Mouse (Mus musculus) bone marrow, adult 2 months (tissue): ENCODE data around the gene Tifa.

Experiments used
- CTCF ChIP-seq: fragments of 200-500 bp; IDR thresholded peaks from 2 replicates; pipeline ENCODE4 v1.5.1; 2011; ENCODE audit warnings: low read length, control low read depth; ENCODE audit not compliant: control insufficient read depth, insufficient read depth
- POLR2A ChIP-seq: fragments of 200-500 bp; IDR thresholded peaks from 2 replicates; pipeline ENCODE4 v1.6.1; 2011; ENCODE audit warnings: low read depth, mild to moderate bottlenecking, control low read depth, low read length, borderline replicate concordance; ENCODE audit not compliant: control insufficient read depth

GRCm38 (mm10) chr3:127788038-127788437 lies 1.6 kb upstream of the Tifa start:
- no peak for TF ChIP-seq POLR2A
- no peak for TF ChIP-seq CTCF
